Mouse (Mus musculus) common myeloid progenitor, adult 5-6 weeks (primary cell): ENCODE data around the gene Dffb. TPM values are rescaled to one million over a fixed set of nuclear protein-coding genes. Genes with fewer than 3 reads are reported as not detected.
"Not testable (repeated sequence)": the region's sequence is repeated elsewhere in the genome, so short reads cannot be mapped to it uniquely, and the experiment has no call there.

Experiments used
- ATAC-seq: replicated peaks from 2 replicates; pipeline ENCODE4 v1.8.0; 2016; ENCODE audit warnings: low read depth, mild to moderate bottlenecking, moderate TSS enrichment, inconsistent platforms; ENCODE audit not compliant: poor library complexity, severe bottlenecking
- total RNA-seq: library from RNA; stranded (forward); fragments of 200-1000, 187-1606 nt; gene quantifications from 2 replicates; pipeline ENCODE4 v1.2.3, GENCODE M21; 2017

Dffb gene
- total RNA-seq, 1 experiment from 2014 or later, result 9.7 TPM

DNA sequence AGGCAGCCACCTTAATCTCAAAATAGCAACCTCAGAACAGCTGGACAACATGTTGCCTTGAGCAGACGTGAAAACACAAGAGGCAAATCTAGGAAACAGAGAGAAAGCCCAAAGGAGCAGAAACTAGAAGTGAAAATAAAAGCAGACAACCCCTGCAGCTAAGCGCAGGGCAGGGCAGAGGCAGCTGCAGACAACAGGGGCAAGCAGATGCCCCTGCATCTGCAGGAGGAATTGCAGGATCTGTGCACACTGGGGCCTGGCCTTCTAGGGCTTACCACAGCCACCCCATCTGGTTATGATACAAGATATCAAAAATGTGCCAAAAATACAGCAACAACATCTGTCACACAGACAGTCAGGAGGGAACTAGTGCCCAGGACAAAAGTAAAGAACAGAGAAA is 7.4 kb downstream of the Dffb start:
- ATAC-seq, result no peak

DNA sequence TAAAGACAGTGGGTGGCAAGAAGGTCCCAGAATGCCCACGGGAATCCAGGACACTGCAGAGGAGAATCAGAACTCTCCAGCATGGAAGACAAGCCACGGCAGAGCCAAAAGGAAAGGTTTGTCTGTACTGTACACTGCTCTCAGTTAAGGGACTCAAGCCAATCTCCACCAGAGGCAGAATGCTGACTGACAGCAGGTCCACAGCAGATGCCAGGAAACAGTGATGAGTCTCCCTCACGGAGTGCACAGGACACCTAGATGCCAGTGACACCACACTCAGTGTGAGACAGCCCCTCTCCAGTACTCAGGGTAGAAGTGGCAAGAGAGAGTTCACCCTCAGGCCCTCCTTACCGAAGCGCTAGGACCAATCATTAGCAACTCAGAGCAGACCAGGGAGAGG is 8.3 kb downstream of the Dffb start:
- no peak for ATAC-seq

DNA sequence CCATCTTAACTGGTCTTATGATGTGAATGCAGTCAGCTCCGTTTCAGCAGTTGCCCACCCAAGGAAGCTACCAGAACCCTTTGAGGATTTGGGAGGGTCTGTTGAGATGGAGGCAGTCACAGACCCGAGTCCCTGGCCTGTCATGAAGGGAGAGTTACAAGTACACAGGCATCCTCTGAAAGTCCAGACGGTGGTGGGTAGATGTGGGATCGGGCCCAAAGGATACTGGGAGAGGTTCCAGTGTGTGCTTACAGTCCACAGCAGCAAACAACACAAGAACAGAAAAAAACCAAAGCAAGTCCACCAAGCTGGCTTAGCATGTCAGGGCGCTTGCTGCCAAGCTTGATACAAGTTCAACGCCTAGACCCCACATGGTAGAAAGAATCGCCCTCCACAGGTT is 12.3 kb downstream of the Dffb start:
- no peak for ATAC-seq

DNA sequence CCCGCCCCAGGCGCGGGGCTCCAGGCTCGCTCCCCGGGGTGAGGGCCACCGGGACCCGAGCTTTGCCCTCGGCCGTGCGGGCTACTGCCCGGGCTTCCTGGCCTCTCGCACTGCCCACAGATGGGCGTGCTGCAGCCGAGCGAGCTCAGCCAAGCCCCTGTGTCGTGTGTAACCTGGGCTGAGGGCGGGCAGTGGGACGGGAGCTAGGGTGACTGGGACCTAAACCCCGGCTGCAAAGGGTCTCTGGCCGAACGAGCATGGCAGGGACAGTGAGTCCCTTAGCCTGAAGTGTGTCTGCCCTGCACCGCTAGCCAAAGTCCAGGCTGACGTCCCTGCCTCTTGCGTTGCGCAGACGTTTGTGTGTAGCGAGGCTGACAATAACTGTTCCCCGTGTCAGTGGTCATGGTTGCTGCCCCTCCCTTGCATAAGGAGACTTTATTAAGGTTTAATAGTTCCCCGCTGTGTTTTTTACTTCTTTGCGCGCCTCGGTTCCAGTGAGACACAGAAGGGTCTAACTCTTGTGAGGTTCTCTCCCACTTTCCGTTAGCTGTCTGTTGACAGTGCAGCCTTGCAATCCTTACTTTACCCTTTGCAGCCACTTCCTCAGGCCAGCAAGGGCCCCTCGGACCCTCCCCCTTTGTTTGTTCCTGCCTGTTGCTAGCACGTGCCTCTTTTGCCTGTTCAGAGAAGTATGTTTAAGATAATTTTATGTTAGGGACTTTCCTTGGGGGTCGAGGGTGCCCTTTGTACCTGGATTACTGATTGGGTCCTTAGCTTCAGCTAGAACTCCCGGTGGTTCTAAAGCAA is 17.3 kb downstream of the Dffb start:
- peak; percentile 36 for ATAC-seq

DNA sequence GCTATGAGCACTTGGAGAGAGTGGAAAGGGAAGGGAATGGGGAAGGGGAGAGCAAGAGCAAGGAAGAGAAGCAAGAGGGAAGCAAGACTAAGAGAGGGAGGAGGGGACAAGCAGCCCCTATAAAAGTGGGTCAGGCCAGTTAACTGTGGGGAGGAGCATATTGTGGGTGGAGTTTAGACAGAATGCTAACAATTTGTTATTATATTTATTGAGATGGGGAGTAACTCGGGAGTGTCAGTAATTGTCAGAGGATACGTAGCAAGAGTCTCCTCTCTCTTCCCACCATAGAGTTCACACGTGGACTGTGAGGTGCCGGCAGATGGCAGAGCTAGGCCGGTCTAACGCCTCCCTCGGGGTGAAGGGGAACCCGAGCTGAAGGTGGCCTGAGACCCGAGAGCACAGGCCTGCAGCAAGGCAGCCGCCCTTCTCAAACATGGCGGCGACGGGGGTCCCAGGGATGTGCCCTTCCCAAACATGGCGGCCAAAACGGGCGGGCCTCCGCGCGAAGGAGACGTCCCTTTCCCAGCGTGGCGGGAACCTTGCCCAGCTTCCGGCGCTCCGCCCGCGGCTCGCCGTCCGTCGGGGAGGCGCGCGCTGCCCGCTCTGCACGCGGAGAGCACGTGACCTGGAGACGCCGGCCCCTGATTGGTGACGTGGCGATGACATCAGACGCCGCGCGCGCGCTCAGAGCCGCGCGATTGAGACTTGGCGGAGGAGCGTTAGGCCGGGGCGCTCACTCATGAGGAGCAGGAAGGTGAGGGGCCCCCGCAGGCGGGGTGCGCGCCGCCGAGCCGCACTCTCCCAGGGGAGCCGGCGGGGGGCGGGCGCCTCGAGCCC is 18.1 kb downstream of the Dffb start, which contains the start of gene A430005L14Rik:
Gene A430005L14Rik (plus strand): TSS at position 669 of the 837 bp plus-strand sequence.
- ATAC-seq, result peak; percentile 87

DNA sequence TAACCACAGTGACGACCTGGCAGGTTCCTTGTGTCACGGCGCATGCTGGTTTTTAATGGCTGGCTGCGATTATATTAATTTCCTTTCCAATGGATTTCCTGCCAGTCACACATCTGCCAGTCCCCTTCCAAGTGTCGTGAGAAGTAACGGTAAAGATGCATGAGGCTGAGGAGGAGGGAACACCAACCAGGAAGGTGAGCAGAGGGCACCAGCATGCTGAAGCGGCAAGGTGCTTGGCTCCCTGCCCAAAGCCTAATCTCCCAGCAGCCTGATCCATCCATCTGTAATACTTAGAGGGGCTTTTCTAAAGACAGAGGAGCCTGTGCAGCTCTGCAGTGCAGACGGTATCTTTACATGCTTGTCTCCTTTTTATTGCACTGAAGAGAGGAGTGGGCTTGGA is 19.3 kb downstream of the Dffb start:
- no peak for ATAC-seq

DNA sequence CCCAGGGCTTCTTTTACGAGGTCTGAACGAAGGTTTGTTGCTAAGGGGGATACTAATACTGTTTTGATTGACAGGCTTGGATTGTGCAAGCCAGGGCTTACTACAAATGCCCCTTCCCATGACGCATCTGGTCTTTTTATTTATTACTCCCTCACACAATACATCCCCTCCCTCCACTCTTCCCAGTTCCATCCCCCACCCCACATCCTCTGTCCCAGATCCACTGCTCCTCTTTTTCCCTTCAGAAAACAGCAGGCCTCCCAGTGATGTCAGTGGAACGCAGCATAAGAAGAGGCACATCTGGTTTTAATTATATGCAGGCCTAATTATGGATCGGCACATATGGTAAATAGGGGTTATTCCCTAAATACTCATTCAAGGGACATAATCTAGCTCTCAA is 23.2 kb downstream of the Dffb start:
- ATAC-seq, result no peak

DNA sequence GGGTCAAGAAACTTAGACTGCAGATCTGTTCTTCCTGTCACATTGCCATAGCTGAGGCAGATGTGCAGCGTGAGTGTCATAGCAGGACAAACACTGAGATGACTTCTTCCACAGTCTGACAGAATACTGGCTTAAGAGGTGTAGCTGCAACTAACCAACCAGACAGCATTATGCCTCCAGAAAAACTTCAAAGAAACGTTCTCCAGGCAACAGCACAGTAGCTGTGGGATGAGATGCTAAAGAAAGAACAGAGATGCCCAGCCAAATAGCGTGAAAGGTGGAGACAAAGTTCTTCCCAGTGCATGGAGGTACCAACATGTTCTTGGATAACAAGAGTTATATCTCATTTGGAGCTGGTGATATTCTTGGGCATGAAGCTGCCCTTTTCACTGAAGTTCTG is 23.8 kb downstream of the Dffb start:
- ATAC-seq, result no peak

DNA sequence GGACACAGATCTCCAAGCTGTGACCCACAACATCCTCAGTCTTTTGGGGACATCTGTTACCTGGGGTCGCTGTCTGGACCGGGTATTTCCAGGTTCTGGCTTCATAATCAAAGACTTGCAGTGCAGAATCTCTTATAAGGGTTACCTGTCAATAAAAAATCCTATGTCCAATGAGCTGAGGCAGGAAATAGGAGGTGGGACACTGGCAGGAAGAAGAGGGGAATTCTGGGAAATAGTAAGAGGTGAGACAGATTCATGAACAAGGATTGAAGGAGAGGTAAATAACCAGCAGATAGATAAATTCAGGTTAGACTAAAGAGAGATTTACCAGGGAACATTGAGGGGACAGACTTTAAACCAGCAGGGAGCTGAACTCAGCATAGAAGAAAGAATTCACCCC is 24.6 kb downstream of the Dffb start:
- ATAC-seq, result no peak

DNA sequence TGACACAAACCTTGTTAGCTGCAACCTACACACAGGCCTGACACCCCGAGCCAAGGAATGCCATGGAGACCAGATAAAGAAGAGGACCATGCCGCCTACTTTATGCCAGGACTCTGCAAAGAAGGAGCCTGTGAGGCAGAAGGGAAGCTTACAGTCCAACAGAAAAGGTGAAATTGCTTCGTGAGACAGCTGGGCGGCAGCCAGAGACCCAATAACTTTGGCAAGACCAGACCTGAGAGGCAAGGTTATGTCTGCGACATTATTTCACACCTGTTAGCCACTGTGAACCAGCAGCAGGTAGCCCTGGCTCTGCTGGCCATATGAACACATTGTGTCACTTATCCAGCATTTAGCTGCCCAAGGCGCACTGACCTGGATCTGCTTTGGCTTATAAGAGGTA is 29.2 kb downstream of the Dffb start:
- no peak for ATAC-seq

DNA sequence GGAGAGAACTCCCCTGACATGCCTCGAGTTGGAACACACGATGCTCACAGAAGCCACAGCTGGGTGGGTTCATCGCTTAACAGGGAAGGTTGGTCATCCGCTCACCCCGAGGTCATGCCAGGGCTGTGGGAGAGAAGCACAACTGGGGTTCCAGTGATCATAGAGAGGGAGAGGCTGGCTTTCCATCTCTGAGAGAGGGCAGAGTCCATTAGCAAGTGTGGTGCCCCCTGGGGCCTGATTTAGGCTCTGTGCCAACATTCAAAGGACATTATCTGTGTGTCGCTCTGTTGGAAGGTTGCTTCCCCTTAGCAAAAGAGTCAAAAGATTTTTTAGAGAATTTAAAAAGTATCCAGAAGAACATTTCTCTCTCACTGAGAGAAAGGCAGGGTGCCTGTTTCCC is 30.7 kb downstream of the Dffb start:
- no peak for ATAC-seq

DNA sequence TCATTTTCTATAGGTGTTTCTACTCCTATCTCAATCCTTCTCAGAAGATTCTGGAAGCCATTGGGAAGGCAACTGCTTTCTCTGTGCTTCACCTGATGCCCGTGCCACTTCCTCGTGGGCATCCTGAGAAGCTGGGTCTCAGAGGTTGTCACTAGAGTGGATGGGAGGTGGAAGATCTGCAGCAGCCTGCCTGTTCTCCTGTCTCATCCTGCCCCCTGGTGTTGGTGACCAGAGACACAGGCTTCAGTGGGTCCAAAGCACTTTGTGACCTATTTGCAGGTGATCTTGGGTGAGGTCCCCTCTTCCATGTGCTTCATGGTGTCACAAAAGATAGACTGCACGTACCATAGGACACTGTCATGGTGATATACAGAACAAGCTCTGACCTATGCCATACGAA is 31.7 kb downstream of the Dffb start:
- no peak for ATAC-seq

DNA sequence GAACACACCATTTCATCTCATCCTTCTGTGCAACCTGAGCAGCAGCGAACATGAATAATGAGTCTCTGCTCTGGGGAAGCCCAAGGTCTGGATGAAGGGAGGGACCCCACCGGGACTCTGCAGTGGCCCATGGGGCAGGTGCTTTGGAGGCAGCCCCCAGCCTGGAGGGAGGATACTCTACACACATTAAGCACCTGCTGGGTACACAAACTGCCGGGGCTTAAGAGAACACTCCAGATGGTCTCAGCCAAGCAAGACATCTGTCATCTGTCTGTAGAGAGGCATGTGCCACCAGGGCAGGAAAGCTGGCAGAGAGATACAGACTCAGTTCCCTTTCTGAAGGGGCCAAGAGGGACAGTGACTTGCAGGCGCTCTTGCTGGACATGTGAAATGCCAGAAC is 45.0 kb downstream of the Dffb start:
- ATAC-seq, result no peak

DNA sequence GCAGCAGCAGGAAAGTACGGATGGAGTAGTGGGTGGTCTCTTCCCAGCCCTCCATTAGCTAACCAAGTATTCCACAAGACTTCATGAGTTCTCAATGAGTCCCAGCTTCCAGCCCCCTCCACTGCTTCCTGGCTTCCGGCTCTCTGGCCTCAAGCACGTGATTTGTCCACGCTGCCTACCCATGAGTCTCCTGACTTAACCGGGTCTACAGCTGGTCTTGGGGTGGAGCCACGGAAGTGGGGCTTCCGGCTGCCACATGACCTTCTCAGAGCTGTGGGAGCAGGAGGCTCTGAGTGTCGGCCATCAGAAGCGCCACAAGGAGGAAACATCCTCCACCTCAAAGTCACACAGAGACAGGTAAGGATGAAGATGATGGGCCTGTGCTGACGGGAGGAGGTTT is 45.5 kb downstream of the Dffb start:
- ATAC-seq, result no peak

DNA sequence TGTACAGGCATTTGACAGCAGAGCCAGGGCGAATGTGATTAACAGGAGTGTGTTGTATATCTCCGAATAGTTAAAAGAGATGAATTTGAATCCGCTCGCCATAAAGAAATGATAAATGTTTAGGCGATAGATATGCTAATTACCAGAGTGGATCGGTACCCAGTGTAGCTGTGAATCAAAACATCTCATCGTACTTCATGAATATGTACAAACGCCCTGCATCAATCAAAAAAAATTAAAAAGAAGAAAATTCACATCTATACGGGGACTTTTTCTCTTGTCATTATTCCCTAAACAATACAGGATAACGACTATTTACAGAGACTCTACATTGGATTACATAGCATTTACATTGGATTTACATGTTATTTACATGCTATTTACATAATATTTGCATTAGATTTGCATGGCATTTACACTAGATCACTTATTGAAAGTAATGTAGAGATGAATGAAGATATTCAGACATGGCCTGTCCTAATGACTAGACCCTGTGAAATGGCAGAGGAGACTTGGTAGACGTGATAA is 46.1 kb downstream of the Dffb start:
- ATAC-seq, result no peak

DNA sequence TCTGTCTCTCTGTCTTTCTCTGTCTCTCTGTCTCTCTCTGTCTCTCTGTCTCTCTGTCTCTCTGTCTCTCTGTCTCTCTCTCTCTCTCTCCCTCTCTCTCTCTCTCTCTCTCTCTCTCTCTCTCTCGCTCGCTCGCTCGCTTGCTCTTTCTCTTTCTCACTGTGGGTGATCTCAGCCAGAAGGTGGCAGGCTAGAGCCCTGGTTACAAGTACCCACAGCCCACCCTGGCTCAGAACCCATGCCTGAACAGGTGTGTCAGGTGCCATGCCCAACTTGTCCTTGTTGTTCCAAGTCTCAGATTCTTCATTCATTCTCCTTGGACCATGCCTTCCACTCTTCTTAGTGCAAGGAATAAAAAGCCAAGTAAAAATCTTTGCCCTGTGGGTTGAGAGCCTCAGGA is 52.8 kb downstream of the Dffb start:
- not testable (repeated sequence) for ATAC-seq

DNA sequence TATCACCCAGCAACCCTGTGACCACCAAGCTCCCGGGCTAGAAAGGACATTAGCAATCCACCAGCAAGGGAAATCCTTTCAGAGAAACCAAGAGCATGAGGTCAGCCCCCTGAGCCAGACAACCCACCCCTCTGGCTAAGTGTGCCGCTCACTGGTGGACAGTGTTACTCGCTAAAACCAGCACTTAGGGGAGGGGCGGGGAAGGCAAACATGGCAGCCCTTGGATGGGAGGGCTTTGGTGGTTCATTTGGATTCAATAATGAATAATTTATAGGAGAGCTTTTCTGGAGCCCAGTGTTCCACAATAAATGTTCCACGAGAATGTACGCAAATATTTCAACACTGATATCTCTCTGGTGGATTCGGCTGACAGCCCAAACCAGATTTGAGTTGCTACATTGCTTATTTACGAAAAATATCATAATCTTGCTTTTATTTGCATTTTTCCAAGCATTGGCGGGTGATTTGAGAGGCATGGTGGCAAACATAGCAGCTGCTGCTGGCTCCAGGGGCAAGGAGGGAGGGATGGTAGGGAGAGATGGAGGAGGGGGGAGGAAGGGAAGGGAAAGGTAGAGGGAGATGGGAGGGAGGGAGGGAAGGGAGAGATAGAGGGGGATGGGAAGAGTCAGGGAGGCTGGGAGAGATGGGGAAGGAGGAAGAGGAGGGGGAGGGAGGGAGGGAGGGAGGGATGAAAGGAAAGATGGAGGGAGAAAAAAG is 54.3 kb downstream of the Dffb start:
- no peak for ATAC-seq

DNA sequence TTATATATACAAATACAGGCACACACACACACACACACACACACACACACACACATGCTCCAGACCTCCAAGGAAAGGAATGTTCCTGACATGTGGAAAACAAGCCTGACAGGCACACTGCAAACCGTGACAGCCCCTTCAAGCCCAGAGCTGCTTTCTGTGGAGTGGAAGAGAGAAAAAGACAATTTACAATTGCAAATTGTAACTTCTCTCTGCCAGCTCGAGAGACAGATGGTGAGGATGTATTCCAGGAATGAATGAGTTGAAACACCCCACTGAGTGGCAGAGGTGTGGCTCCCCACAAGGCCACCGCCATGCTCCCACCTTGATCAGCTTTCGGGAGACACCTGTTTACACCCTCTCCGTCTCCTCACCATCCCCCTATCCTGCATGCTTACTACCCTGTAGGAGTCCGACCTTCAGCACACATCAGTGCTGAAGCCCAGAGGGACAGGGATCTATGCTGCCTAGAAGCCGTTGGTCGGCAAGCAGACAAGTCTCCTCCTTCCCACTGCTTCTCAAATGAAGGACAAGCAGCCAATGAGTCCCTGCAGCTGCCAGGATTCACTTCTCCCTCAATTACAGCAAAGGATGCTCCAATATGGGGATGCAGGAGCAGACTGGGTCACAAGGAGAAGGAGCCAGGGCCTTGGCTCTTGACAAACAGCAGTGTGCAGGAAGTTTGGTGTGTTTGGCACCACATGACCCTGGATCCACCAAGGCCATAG is 57.0 kb downstream of the Dffb start:
- no peak for ATAC-seq
